Mouse (Mus musculus) frontal cortex, postnatal 10 days (tissue): ENCODE measurements around the gene Pdcd2l.

Experiments
- DNase-seq, 2 experiments: peaks; one replicate each; pipeline ENCODE4 v3.0.0; 2022; ENCODE audit warnings: low spot score in 2 of 2, mixed read lengths in 1 of 2

Gene Pdcd2l

DNA sequence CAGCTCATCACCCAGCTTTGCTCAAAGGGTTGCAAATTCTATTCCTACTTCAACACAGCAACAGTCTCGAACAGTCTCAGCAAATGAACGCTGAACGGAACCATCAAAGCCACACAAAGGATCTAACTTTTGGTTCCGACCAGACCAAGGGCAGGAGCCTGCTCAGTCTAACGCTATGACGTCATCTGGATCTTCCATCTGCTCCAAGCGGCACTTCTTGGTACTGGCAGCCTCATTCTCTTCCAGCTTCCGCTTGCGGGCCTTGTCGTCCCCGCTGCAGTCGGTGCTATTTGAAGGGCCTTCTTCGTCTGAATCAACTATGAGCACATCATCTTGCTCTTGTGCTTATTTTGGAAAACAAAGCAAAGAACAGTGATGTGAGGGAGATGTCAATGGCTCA, 55.3 kb downstream of the Pdcd2l start:
- no peak for DNase-seq

GRCm38 (mm10) chr7:34139493-34139892, 57.0 kb downstream of the Pdcd2l start:
- no peak for DNase-seq
